In genomic region chr19:6529265-6529985, GRCm38 (mm10) we compare ENCODE assay signal across 9 mouse cellular contexts. TPM values are rescaled to one million over a fixed set of nuclear protein-coding genes. Genes with fewer than 3 reads are reported as not detected.
DNase-seq lines count a peak whose midpoint lies in the region; ATAC-seq and TF ChIP-seq lines count a peak whose summit lies in the region.
"Had no signal": no experiment of that assay in that cellular context is flagged by ENCODE, and none has a peak within 500 bp of the region (broad histone marks: within the 10 kb centered on the region; RNA-seq: fewer than 3 reads in every experiment).

No protein-coding gene starts in this region.

- H3K9ac ChIP-seq in heart, embryonic 11.5 days (ENCODE audit: low read depth, low read length): no peak overlapping the region; the same call in 1 of the 2 replicates
- no peak overlapping the region for H3K9ac ChIP-seq in forebrain, embryonic 13.5 days
- H3K9ac ChIP-seq in kidney, postnatal 0 days (ENCODE audit: low read depth, low read length): no peak overlapping the region
- no peak overlapping the region for H3K9ac ChIP-seq in midbrain, postnatal 0 days (replicated peaks; ENCODE audit: low read length, poor library complexity, severe bottlenecking)

- no peak overlapping the region for H3K27ac ChIP-seq in heart, embryonic 11.5 days (ENCODE audit: low read depth, low read length)
- peak overlapping the region; percentile 49 for H3K27ac ChIP-seq in forebrain, embryonic 13.5 days
- H3K27ac ChIP-seq in kidney, postnatal 0 days: no peak overlapping the region
- no peak overlapping the region for H3K27ac ChIP-seq in midbrain, postnatal 0 days (ENCODE audit: low read depth, low read length)

- H3K36me3 ChIP-seq in heart, embryonic 11.5 days (ENCODE audit: control insufficient read depth, insufficient read depth, low read length): no peaks in the 10 kb centered on the region
- H3K36me3 ChIP-seq in forebrain, embryonic 13.5 days (ENCODE audit: poor library complexity, severe bottlenecking): peaks cover 29% of the 10 kb centered on the region
- no peaks in the 10 kb centered on the region for H3K36me3 ChIP-seq in kidney, postnatal 0 days (ENCODE audit: insufficient read depth, low read length)
- peaks cover 29% of the 10 kb centered on the region for H3K36me3 ChIP-seq in midbrain, postnatal 0 days (ENCODE audit: insufficient read depth, low read length)

- peaks cover 41% of the 10 kb centered on the region for H3K27me3 ChIP-seq in heart, embryonic 11.5 days (ENCODE audit: control insufficient read depth, insufficient read depth, low read length)
- H3K27me3 ChIP-seq in forebrain, embryonic 13.5 days: no peaks in the 10 kb centered on the region
- H3K27me3 ChIP-seq in kidney, postnatal 0 days (ENCODE audit: insufficient read depth, low read length): no peaks in the 10 kb centered on the region
- no peaks in the 10 kb centered on the region for H3K27me3 ChIP-seq in midbrain, postnatal 0 days (ENCODE audit: insufficient read depth, low read length)

- peak; percentile 41 for DNase-seq in heart, adult 8-10 months (ENCODE audit: low spot score)
- DNase-seq in kidney, postnatal 0 days (ENCODE audit: low spot score): peak; percentile 90
- DNase-seq in midbrain, postnatal 0 days (ENCODE audit: low spot score): peak; percentile 69
- no peak for DNase-seq in layer of hippocampus, adult 8-10 months (ENCODE audit: low spot score in 2 of 2)
- DNase-seq in layer of hippocampus, postnatal 25 days (ENCODE audit: extremely low spot score in 1 of 2, low spot score in 1 of 2): no peak
- DNase-seq in spleen, adult 18-20 months: no peak

- no peak overlapping the region for H3K4me3 ChIP-seq in heart, embryonic 11.5 days (ENCODE audit: low read depth, low read length)
- H3K4me3 ChIP-seq in forebrain, embryonic 13.5 days: 0 out of 2 replicates have a peak overlapping the region, but pooled peaks have one; percentile 24
- no peak overlapping the region for H3K4me3 ChIP-seq in kidney, postnatal 0 days (replicated peaks; ENCODE audit: low read depth, low read length)
- no peak overlapping the region for H3K4me3 ChIP-seq in midbrain, postnatal 0 days (ENCODE audit: low read depth, low read length)

- WGBS in heart, embryonic 11.5 days (ENCODE audit: insufficient replicate concordance): 52% methylated on average over 14 of the region's 14 CpGs
- WGBS in forebrain, embryonic 13.5 days: 56% methylated on average over 14 of the region's 14 CpGs
- 58% methylated on average over 14 of the region's 14 CpGs for WGBS in kidney, postnatal 0 days
- WGBS in midbrain, postnatal 0 days: 62% methylated on average over 14 of the region's 14 CpGs

- no peak for ATAC-seq in heart, embryonic 11.5 days (replicated peaks; ENCODE audit: insufficient number of reproducible peaks, low FRiP score, low TSS enrichment)
- ATAC-seq in forebrain, embryonic 13.5 days: peak; percentile 25; the same call in 1 of the 2 replicates
- no peak for ATAC-seq in kidney, postnatal 0 days (replicated peaks; ENCODE audit: low FRiP score, low read depth)
- no peak for ATAC-seq in midbrain, postnatal 0 days (ENCODE audit: low FRiP score)
- ATAC-seq: Patski had no signal

- H3K4me1 ChIP-seq in heart, embryonic 11.5 days (ENCODE audit: control insufficient read depth, insufficient read depth, low read length): peaks cover 13% of the 10 kb centered on the region
- peaks cover 58% of the 10 kb centered on the region for H3K4me1 ChIP-seq in forebrain, embryonic 13.5 days
- H3K4me1 ChIP-seq in kidney, postnatal 0 days (replicated peaks; ENCODE audit: insufficient read depth, low read length): peaks cover 9% of the 10 kb centered on the region; the same call in 1 of the 2 replicates
- peaks cover 12% of the 10 kb centered on the region; the same call in 1 of the 2 replicates for H3K4me1 ChIP-seq in midbrain, postnatal 0 days (ENCODE audit: insufficient read depth, low read length)

- H3K4me2 ChIP-seq in heart, embryonic 11.5 days: no peak overlapping the region; the same call in 1 of the 2 replicates
- H3K4me2 ChIP-seq in forebrain, embryonic 13.5 days: peak overlapping the region; percentile 48
- H3K4me2 ChIP-seq in kidney, postnatal 0 days (ENCODE audit: low read length): no peak overlapping the region
- H3K4me2 ChIP-seq in midbrain, postnatal 0 days (ENCODE audit: low read depth, low read length, poor library complexity, severe bottlenecking): no peak overlapping the region

- peak; percentile 35; the same call in 1 of the 2 replicates for TF ChIP-seq CTCF in kidney, postnatal 0 days (IDR thresholded peaks at IDR 0.05; ENCODE audit: low read depth)
- peak; percentile 36; the same call in 1 of the 2 replicates for TF ChIP-seq CTCF in midbrain, postnatal 0 days (IDR thresholded peaks at IDR 0.05)

- H3K9me3 ChIP-seq in heart, embryonic 11.5 days (replicated peaks; ENCODE audit: control insufficient read depth, low read length): no peaks in the 10 kb centered on the region
- H3K9me3 ChIP-seq in forebrain, embryonic 13.5 days (replicated peaks): no peaks in the 10 kb centered on the region
- no peaks in the 10 kb centered on the region for H3K9me3 ChIP-seq in kidney, postnatal 0 days (replicated peaks; ENCODE audit: low read length)
- no peaks in the 10 kb centered on the region for H3K9me3 ChIP-seq in midbrain, postnatal 0 days (ENCODE audit: low read length)

RNA-seq across cellular contexts. Expression of gene Slc22a12, which starts 13.4 kb away (rescaled TPM):
- total RNA-seq in heart, adult 8-10 months (2022): under 1 TPM in 1 of 4 experiments, not detected in 3; 0.28 TPM
- not detected in 2 replicates for polyA plus RNA-seq in heart, embryonic 11.5 days (2014; fragmentation: Nextera tagmentation; extraction: Ambion mirVana)
- polyA plus RNA-seq in forebrain, embryonic 13.5 days (2015; fragmentation: Nextera tagmentation; extraction: Ambion mirVana): not detected in 2 replicates
- polyA plus RNA-seq in kidney, postnatal 0 days (2015; fragmentation: Nextera tagmentation; extraction: Ambion mirVana): 21.8 and 31.4 TPM in 2 replicates
- 0.71 TPM in 1 of 2 replicates, not detected in the other for total RNA-seq in midbrain, postnatal 0 days (2014; rRNA removed)
- polyA plus RNA-seq in midbrain, postnatal 0 days (2015; fragmentation: Nextera tagmentation; extraction: Ambion mirVana): 0.45 and 0.57 TPM in 2 replicates
- 1 to 10 TPM in 2 of 4 experiments, under 1 TPM in 2; 0.50 to 1.3 (median 0.96) TPM for total RNA-seq in layer of hippocampus, adult 8-10 months (2022)
- 1 to 10 TPM in 1 of 2 experiments, under 1 TPM in 1; 0.47 to 1.2 TPM for total RNA-seq in layer of hippocampus, postnatal 25 days (2021)
- polyA plus RNA-seq: Patski had no signal

Comparison
In these comparisons a context has a peak if more than half of its experiments do, and no peak if none do; other contexts are left out.
1. DNase-seq: peak in heart, adult 8-10 months (single experiment), kidney, postnatal 0 days (single experiment) and midbrain, postnatal 0 days (single experiment); none in layer of hippocampus, adult 8-10 months (0 of 2), layer of hippocampus, postnatal 25 days (0 of 2) and spleen, adult 18-20 months (0 of 2).